Mouse (Mus musculus): ENCODE results near the gene Rasgrp3. TPM values are rescaled to one million over a fixed set of nuclear protein-coding genes. Genes with fewer than 3 reads are reported as not detected.

Gene Rasgrp3
- total RNA-seq (2015; ENCODE audit: low replicate concordance) (0.72 and 16.3 TPM in 2 replicates), total RNA-seq (2017; ENCODE audit: low replicate concordance) (0.61 and 0.90 TPM in 2 replicates)

GRCm38 (mm10) chr17:75435599-75435998 lies at the start of gene Rasgrp3:
Gene Rasgrp3 (plus strand): TSS chr17:75435896.
- ATAC-seq (replicated peaks; ENCODE audit: low FRiP score, poor library complexity, severe bottlenecking) = no peak

DNA sequence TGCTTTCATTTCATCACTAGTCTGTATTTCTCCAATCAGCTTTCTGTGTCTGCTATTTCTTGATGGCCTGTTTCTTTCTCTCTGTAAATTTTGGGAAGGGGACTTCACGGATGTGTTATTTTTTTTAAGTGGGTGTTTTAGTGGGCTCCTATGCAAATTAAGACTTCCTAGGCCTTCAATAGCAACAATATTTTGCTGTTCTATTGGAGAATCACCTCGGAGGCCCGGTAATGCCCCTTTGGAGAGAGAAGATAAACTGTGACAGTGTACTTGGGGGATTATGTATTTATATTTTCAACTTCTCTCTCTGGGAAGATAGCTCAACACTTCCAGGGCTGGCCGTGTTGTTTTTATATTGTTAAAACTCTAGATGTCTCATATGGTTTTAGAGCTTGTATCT lies 47.3 kb upstream of the Rasgrp3 start:
- ATAC-seq (replicated peaks; ENCODE audit: low FRiP score, poor library complexity, severe bottlenecking) = no peak

DNA sequence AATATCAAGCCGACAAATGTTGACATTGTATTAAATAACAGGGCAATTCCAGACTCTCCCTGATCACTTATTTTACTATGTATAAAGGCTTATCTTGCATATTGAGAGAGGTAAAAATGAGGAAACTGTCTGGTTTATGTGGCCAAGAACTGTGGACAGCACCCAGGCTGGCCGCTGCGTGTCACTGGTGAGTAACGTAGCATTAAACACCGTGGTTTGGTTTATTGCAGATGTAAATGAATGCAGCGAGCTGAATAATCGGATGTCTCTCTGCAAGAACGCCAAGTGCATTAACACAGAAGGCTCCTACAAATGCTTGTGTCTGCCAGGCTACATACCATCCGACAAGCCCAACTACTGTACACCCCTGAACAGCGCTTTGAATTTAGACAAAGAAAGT lies 45.6 kb upstream of the Rasgrp3 start:
- ATAC-seq (replicated peaks; ENCODE audit: low FRiP score, poor library complexity, severe bottlenecking) = no peak

DNA sequence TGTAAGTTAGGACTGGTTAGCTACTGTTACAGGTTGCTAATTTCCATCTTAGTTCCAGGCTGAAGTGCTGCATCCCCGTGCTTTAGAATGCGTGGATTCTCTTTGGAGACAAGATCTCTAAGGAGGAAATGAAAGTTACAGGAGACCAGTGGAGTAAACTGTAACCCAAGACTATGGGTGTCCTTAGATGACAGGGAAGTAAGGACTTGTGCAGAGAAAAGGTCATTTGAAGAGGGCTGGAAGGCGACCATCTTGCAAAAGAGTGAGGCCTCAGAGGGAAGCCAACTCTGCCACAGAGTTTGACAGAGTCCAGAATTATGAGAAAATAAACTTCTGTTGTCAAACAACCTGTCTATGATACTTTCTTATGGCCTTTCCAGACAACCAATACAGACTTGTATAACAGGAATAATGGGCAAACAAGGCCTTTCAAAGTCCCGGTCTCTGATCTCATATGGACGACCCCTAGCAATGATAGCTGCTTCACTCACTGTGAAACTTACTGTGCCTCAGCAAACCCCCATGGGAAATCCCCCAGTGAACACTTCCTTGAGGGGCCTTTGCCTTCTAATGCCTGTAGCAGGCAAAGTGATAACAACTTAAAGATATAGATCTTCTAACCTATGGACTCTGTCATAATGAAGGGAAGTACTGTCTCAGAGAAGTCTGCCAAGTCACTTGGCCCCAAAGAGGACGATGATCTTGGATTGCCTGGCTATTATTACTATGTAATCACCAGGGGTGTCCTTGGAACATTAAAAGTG lies 44.1 kb upstream of the Rasgrp3 start:
- ATAC-seq (replicated peaks; ENCODE audit: low FRiP score, poor library complexity, severe bottlenecking) = no peak

- no peak for ATAC-seq (replicated peaks; ENCODE audit: low FRiP score, poor library complexity, severe bottlenecking)
These were observed 29.3 kb upstream of the Rasgrp3 start for GRCm38 (mm10) chr17:75406405-75406804.

GRCm38 (mm10) chr17:75416861-75417260 lies 18.8 kb upstream of the Rasgrp3 start:
- ATAC-seq (replicated peaks; ENCODE audit: low FRiP score, poor library complexity, severe bottlenecking) = no peak

DNA sequence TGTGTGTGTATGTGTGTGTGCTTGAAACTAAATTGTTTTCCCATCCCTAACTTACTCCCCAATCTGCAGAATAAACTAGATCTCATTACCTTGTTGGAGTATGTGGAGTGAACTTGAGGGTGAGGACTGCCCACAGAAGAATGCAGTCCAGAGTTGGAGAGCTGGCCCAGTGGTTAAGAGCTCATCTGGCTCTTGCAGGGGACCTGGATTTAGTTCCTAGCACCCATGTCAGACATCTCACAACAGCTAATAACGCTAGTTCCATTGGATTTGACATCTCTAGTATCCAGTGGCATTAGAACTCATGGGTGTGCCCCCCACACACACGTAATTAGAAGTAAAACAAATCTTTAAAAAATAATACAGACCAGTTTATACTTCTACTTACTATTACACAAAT lies 1.5 kb upstream of the Rasgrp3 start:
- no peak for ATAC-seq (replicated peaks; ENCODE audit: low FRiP score, poor library complexity, severe bottlenecking)

- ATAC-seq (replicated peaks; ENCODE audit: low FRiP score, poor library complexity, severe bottlenecking) = no peak
These were observed 825 bp upstream of the Rasgrp3 start for GRCm38 (mm10) chr17:75434871-75435270.

DNA sequence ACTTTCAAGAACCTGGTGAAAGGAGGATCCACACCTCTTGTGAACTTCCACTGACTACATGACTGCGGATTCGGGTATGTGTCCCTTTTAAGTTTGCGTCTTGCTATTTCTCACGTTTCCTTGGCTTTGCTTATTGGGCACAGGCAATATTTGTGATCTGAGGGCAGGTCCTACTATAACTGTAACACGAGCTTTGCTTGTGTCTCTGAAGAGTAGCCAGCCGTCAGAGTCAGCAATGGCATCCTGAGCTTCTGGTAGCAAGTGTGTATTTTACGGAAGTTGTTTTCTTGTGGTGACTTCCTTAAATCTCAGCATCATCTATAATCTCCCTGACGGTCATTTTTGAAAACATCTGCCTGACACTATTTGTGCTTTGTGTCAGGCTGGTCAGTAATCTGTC lies 399 bp downstream of the Rasgrp3 start:
- no peak for ATAC-seq (replicated peaks; ENCODE audit: low FRiP score, poor library complexity, severe bottlenecking)

DNA sequence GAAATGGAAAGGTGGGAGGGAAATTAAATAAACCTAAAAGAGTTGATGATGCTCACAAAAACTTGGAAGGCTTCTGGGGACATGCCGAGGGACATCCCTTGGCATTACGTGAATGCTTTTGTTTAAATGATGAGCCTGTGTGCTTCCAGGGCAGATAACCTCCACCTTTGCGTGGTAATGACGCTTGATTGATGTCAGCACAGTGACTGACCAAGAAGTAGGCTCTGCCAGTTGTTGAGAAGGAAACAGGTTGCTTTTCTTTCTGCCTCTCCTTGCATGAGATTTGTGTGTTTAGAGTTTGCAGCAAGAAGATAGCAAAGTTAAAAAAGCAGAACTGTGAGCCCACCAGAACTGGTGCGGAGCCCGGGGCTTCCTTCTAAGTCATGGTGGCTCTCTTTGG lies 1.1 kb downstream of the Rasgrp3 start:
- no peak for ATAC-seq (replicated peaks; ENCODE audit: low FRiP score, poor library complexity, severe bottlenecking)

DNA sequence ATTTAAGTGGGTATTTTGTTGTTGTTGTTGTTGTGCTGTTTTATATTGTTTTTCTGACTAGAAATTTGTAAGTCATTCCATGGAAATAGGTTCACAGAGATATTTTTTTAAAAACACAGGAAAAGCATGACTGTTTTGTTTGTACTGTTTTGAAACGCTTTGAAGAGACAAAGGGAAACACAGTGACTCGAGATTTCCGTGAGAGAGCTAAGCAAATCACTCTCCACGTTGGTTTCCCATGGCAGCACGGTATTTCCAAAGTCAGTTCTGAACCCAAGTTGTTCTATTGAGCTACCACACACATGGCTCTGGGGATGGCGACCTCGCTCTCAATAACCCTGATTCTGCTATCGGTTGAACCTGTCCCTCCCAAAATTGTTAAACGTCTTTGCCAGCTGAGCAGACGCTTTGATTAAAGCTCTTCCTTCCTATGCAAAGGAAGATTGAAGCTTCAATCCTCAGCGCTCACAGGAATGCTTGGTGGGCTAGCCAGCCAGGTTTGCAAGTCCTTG lies 1.6 kb downstream of the Rasgrp3 start:
- ATAC-seq (replicated peaks; ENCODE audit: low FRiP score, poor library complexity, severe bottlenecking) = no peak

- ATAC-seq (replicated peaks; ENCODE audit: low FRiP score, poor library complexity, severe bottlenecking) = no peak
These were observed 2.5 kb downstream of the Rasgrp3 start for GRCm38 (mm10) chr17:75438162-75438561.

- ATAC-seq (replicated peaks; ENCODE audit: low FRiP score, poor library complexity, severe bottlenecking) = no peak
These were observed 3.4 kb downstream of the Rasgrp3 start for GRCm38 (mm10) chr17:75439062-75439461.

- no peak for ATAC-seq (replicated peaks; ENCODE audit: low FRiP score, poor library complexity, severe bottlenecking)
These were observed 4.9 kb downstream of the Rasgrp3 start for GRCm38 (mm10) chr17:75440619-75441018.

DNA sequence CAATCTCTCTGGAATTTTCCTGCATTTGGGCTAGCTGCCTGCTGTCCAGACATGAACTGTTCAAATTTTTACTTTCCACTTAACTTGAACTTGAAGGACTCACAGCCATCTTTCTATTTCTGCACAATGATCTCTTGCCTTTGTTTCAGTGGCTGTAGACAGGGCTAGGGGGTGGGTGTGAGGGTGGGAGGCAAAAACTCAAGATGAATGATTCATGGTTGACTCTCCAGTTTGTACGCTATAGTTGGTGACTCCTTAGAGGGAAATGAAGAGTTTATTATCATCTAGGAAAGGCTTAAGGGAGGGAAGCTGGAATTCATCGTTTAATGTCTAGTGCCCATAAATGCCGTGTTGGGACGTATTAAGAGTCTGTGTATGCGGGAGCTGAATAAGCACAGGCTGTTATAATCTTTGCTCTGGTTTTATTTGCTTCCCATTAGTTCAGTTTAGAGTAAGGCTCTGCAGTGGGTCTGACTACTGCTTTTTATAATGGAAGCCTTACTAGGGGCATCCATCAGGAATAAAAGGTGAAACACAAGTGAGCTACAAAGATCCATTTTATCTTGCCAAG lies 5.6 kb downstream of the Rasgrp3 start:
- ATAC-seq (replicated peaks; ENCODE audit: low FRiP score, poor library complexity, severe bottlenecking) = no peak

DNA sequence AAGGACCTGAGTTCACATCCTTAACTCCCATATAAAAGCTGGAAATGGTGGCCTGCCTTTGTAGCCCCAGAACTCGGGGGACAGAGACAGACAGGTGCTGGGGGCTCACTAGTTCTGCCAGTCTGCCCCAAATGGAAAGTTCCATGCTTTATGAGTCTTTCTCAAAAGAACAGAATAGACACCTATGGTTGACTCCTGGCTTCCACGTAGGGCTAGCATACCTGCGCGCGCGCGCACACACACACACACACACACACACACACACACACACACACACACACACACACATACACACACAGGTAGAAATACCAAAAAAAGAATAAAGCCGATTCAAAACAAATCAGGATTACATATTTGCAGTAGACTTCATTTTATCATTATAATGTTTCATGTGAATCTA lies 6.7 kb downstream of the Rasgrp3 start:
- ATAC-seq (replicated peaks; ENCODE audit: low FRiP score, poor library complexity, severe bottlenecking) = no peak

GRCm38 (mm10) chr17:75443064-75443621 lies 7.4 kb downstream of the Rasgrp3 start:
- ATAC-seq (replicated peaks; ENCODE audit: low FRiP score, poor library complexity, severe bottlenecking) = no peak

DNA sequence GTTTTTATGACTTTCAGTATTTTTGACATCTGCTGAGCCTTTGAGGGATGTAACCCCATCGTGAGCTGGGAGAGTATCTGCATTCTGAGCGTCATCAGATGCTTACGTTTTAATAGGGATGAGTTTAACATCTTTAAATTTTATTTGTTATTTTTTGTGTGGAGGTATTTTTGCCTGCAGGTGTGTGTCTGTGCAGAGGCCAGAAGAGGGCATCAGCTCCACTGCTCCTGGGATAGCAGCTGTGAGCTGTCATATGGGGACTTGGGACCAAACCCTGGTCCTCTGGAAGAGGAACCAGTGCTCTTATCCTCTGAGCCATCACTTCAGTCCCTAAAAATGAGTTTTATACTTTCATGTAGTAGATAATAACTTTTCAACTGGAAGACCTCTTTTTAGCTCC lies 12.6 kb downstream of the Rasgrp3 start:
- no peak for ATAC-seq (replicated peaks; ENCODE audit: low FRiP score, poor library complexity, severe bottlenecking)

DNA sequence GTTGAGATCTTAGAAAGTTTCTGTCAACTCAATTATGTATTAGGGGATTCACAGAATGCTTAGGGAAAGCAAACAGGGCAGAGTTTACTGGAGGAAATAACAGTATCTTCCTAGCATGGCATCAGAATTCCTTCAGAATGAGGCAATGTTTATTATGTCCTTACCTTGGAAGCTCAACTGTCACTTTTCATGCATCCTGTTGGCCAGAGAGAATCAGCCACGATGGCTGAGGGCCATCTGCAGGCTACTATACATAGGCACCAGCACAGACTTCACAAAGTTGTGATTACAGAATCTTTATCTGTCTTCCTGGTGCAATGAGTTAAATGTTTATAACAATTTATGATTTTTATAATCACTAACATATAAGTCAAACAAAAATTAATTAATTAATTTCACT lies 13.3 kb downstream of the Rasgrp3 start:
- ATAC-seq (replicated peaks; ENCODE audit: low FRiP score, poor library complexity, severe bottlenecking) = no peak

GRCm38 (mm10) chr17:75452313-75452712 lies 16.6 kb downstream of the Rasgrp3 start:
- ATAC-seq (replicated peaks; ENCODE audit: low FRiP score, poor library complexity, severe bottlenecking) = no peak

- no peak for ATAC-seq (replicated peaks; ENCODE audit: low FRiP score, poor library complexity, severe bottlenecking)
These were observed 17.9 kb downstream of the Rasgrp3 start for GRCm38 (mm10) chr17:75453639-75454038.
